In genomic region chr7:142435524-142435923, GRCm38 (mm10) we compare ENCODE assay signal across 8 mouse cellular contexts. TPM values are rescaled to one million over a fixed set of nuclear protein-coding genes. Genes with fewer than 3 reads are reported as not detected.
DNase-seq lines count a peak whose midpoint lies in the region; ATAC-seq and TF ChIP-seq lines count a peak whose summit lies in the region.

No protein-coding gene starts in this region.

- intact Hi-C loops in heart, postnatal 10 days (cut with DNase I), result loop anchor here (1.0 to 2.0 kb wide), 3 partner anchors 101 to 237 kb away; no protein-coding TSS in a partner anchor

- H3K4me2 ChIP-seq in forebrain, embryonic 13.5 days, result no peak overlapping the region
- H3K4me2 ChIP-seq in forebrain, embryonic 12.5 days, result no peak overlapping the region
- H3K4me2 ChIP-seq in lung, embryonic 14.5 days, result no peak overlapping the region

- peak; percentile 93 for TF ChIP-seq CTCF in lung, embryonic 14.5 days (IDR thresholded peaks at IDR 0.05; ENCODE audit: low read depth)

- peak; percentile 32 for DNase-seq in adrenal gland, adult 8-10 months
- peak; percentile 56 for DNase-seq in embryo, embryonic 11.5 days (ENCODE audit: low read depth, low spot score)
- peak; percentile 80 to 86 for DNase-seq in heart, postnatal 10 days
- peak; percentile 51 for DNase-seq in layer of hippocampus, adult 9-10 months (ENCODE audit: low spot score)
- peak; percentile 93 for DNase-seq in lung, embryonic 14.5 days
- peak; percentile 51 for DNase-seq in right cerebral cortex, postnatal 4 days

- 23% methylated on average over 4 of the region's 4 CpGs for WGBS in forebrain, embryonic 13.5 days
- WGBS in forebrain, embryonic 12.5 days, result 23% methylated on average over 4 of the region's 4 CpGs
- WGBS in lung, embryonic 14.5 days, result 14% methylated on average over 4 of the region's 4 CpGs

- no peaks in the 10 kb centered on the region for H3K36me3 ChIP-seq in forebrain, embryonic 13.5 days (ENCODE audit: poor library complexity, severe bottlenecking)
- H3K36me3 ChIP-seq in forebrain, embryonic 12.5 days (replicated peaks), result no peaks in the 10 kb centered on the region
- no peaks in the 10 kb centered on the region for H3K36me3 ChIP-seq in lung, embryonic 14.5 days (ENCODE audit: insufficient read depth)

- H3K9me3 ChIP-seq in forebrain, embryonic 13.5 days (replicated peaks), result no peaks in the 10 kb centered on the region
- H3K9me3 ChIP-seq in forebrain, embryonic 12.5 days, result no peaks in the 10 kb centered on the region
- no peaks in the 10 kb centered on the region for H3K9me3 ChIP-seq in lung, embryonic 14.5 days (ENCODE audit: low read depth, low read length)

- no peak overlapping the region for H3K9ac ChIP-seq in forebrain, embryonic 13.5 days
- H3K9ac ChIP-seq in forebrain, embryonic 12.5 days, result no peak overlapping the region
- H3K9ac ChIP-seq in lung, embryonic 14.5 days, result no peak overlapping the region

- peaks cover 11% of the 10 kb centered on the region for H3K4me1 ChIP-seq in forebrain, embryonic 13.5 days
- peaks cover 3% of the 10 kb centered on the region; the same call in 1 of the 2 replicates for H3K4me1 ChIP-seq in forebrain, embryonic 12.5 days
- H3K4me1 ChIP-seq in lung, embryonic 14.5 days (ENCODE audit: insufficient read depth), result peaks cover 19% of the 10 kb centered on the region

- H3K4me3 ChIP-seq in forebrain, embryonic 13.5 days, result no peak overlapping the region
- no peak overlapping the region for H3K4me3 ChIP-seq in forebrain, embryonic 12.5 days (replicated peaks)
- H3K4me3 ChIP-seq in lung, embryonic 14.5 days (ENCODE audit: low read depth, low read length), result no peak overlapping the region

- ATAC-seq in forebrain, embryonic 13.5 days, result peak; percentile 45; the same call in 1 of the 2 replicates
- no peak for ATAC-seq in forebrain, embryonic 12.5 days (ENCODE audit: low FRiP score)
- no peak for ATAC-seq in lung, embryonic 14.5 days (ENCODE audit: insufficient read depth)

- H3K27ac ChIP-seq in forebrain, embryonic 13.5 days, result no peak overlapping the region
- H3K27ac ChIP-seq in forebrain, embryonic 12.5 days, result no peak overlapping the region
- H3K27ac ChIP-seq in lung, embryonic 14.5 days (ENCODE audit: low read depth), result peak overlapping the region; percentile 40; the same call in 1 of the 2 replicates

- H3K27me3 ChIP-seq in forebrain, embryonic 13.5 days, result no peaks in the 10 kb centered on the region
- H3K27me3 ChIP-seq in forebrain, embryonic 12.5 days, result peaks cover 9% of the 10 kb centered on the region; the same call in 1 of the 2 replicates
- H3K27me3 ChIP-seq in lung, embryonic 14.5 days (ENCODE audit: insufficient read depth, low read length), result no peaks in the 10 kb centered on the region

RNA-seq across cellular contexts. Expression of gene Syt8, which starts 0.9 kb away (rescaled TPM):
- not detected in 2 replicates for polyA plus RNA-seq in forebrain, embryonic 13.5 days (2015; fragmentation: Nextera tagmentation; extraction: Ambion mirVana)
- polyA plus RNA-seq in forebrain, embryonic 12.5 days (2016; fragmentation: Nextera tagmentation; extraction: Ambion mirVana), result not detected in 2 replicates
- total RNA-seq in adrenal gland, adult 8-10 months (2022), result 1 to 10 TPM in 1 of 4 experiments, not detected in 3; 1.2 TPM
- total RNA-seq in heart, postnatal 10 days (2021), result not detected
- polyA plus RNA-seq in lung, embryonic 14.5 days (2014; fragmentation: Nextera tagmentation; extraction: Ambion mirVana), result not detected in 2 replicates

RNA-seq across cellular contexts. Expression of gene Tnni2, which starts 6.1 kb away (rescaled TPM):
- polyA plus RNA-seq in forebrain, embryonic 13.5 days (2015; fragmentation: Nextera tagmentation; extraction: Ambion mirVana), result 0.61 TPM in 1 of 2 replicates, not detected in the other
- polyA plus RNA-seq in forebrain, embryonic 12.5 days (2016; fragmentation: Nextera tagmentation; extraction: Ambion mirVana), result 1.3 TPM in 1 of 2 replicates, not detected in the other
- 1 to 10 TPM in 1 of 4 experiments, under 1 TPM in 3; 0.43 to 1.1 (median 0.85) TPM for total RNA-seq in adrenal gland, adult 8-10 months (2022)
- total RNA-seq in heart, postnatal 10 days (2021), result 1 to 10 TPM; 1.9 to 4.3 TPM
- polyA plus RNA-seq in lung, embryonic 14.5 days (2014; fragmentation: Nextera tagmentation; extraction: Ambion mirVana), result 0.86 and 1.6 TPM in 2 replicates

RNA-seq across cellular contexts. Expression of gene Lsp1, which starts 25.1 kb away (rescaled TPM):
- 4.2 TPM in 2 replicates for polyA plus RNA-seq in forebrain, embryonic 13.5 days (2015; fragmentation: Nextera tagmentation; extraction: Ambion mirVana)
- polyA plus RNA-seq in forebrain, embryonic 12.5 days (2016; fragmentation: Nextera tagmentation; extraction: Ambion mirVana), result 5.4 and 6.3 TPM in 2 replicates
- 10 to 100 TPM; 18.1 to 31.9 (median 21.4) TPM for total RNA-seq in adrenal gland, adult 8-10 months (2022)
- 100 to 1,000 TPM; 111 to 116 TPM for total RNA-seq in heart, postnatal 10 days (2021)
- 98.0 and 99.6 TPM in 2 replicates for polyA plus RNA-seq in lung, embryonic 14.5 days (2014; fragmentation: Nextera tagmentation; extraction: Ambion mirVana)

RNA-seq across cellular contexts. Expression of gene Ctsd, which starts 47.7 kb away (rescaled TPM):
- polyA plus RNA-seq in forebrain, embryonic 13.5 days (2015; fragmentation: Nextera tagmentation; extraction: Ambion mirVana), result 145 and 166 TPM in 2 replicates
- 132 TPM in 2 replicates for polyA plus RNA-seq in forebrain, embryonic 12.5 days (2016; fragmentation: Nextera tagmentation; extraction: Ambion mirVana)
- 1,000 to 10,000 TPM in 2 of 4 experiments, 100 to 1,000 TPM in 2; 808 to 1,559 (median 1,212) TPM for total RNA-seq in adrenal gland, adult 8-10 months (2022)
- 100 to 1,000 TPM; 501 to 525 TPM for total RNA-seq in heart, postnatal 10 days (2021)
- polyA plus RNA-seq in lung, embryonic 14.5 days (2014; fragmentation: Nextera tagmentation; extraction: Ambion mirVana), result 239 and 240 TPM in 2 replicates

RNA-seq across cellular contexts. Expression of gene Gm49369, which starts 53.1 kb away (rescaled TPM):
- 1.5 TPM in 1 of 2 replicates, not detected in the other for polyA plus RNA-seq in forebrain, embryonic 13.5 days (2015; fragmentation: Nextera tagmentation; extraction: Ambion mirVana)
- polyA plus RNA-seq in forebrain, embryonic 12.5 days (2016; fragmentation: Nextera tagmentation; extraction: Ambion mirVana), result 0.60 and 0.91 TPM in 2 replicates
- 10 to 100 TPM in 3 of 4 experiments, 1 to 10 TPM in 1; 9.0 to 16.1 (median 11.0) TPM for total RNA-seq in adrenal gland, adult 8-10 months (2022)
- total RNA-seq in heart, postnatal 10 days (2021), result 1 to 10 TPM; 1.7 to 5.1 TPM
- 3.0 TPM in 1 of 2 replicates, not detected in the other for polyA plus RNA-seq in lung, embryonic 14.5 days (2014; fragmentation: Nextera tagmentation; extraction: Ambion mirVana)

Comparison
In these comparisons a context has a peak if more than half of its experiments do, and no peak if none do; other contexts are left out.
1. DNase-seq: peak in every context shown above with its lines; median percentile 93 in lung, embryonic 14.5 days; 83 in heart, postnatal 10 days; 56 in embryo, embryonic 11.5 days; 51 in layer of hippocampus, adult 9-10 months; 51 in right cerebral cortex, postnatal 4 days; 32 in adrenal gland, adult 8-10 months.
2. RNA of gene Lsp1, which starts 25.1 kb away (polyA plus RNA-seq): 98.0 to 99.6 TPM in lung, embryonic 14.5 days; 5.4 to 6.3 TPM in forebrain, embryonic 12.5 days and 4.2 TPM in forebrain, embryonic 13.5 days; every median in the first group is over 10 times any median in the second.